Mouse (Mus musculus) cerebellum, adult 8-10 months (tissue): ENCODE results near the gene Macrod2.

ENCODE experiments used
- DNase-seq: peaks from one replicate; pipeline ENCODE4 v3.0.0; 2022

The Macrod2 gene

DNA sequence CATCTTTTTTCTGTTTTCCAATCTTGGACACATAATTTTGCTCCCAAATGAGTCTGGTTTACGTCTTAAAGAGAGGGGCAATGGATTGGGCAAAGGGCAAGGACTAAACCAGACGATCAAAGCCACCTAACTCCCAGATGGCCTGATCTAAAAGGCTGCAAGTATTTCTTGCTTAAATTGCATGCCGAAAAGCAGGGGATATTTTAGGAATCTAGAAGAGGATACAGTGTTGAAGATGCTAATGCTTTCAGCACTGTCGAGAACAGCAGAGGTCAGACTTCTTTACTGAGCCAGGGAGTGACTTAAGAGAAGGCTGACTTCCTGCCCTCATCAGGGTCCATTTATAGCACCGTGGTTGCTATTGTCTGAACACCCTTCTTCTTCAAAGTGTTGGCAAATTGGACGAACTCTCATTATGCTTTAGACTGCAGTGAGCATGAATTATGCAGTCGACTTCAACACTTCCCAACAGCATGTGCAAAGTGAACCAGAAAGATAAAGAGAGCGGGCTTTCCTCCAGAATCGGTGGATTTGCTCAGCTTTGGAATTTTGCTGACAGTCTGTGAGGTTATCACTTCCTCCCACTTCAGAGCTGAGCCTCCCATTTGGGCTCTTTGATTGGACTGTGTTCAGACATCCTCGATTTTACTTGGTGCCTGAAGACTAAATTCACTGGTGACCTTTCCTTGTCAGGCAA, 1481.2 kb downstream of the Macrod2 start:
- DNase-seq, result no peak

DNA sequence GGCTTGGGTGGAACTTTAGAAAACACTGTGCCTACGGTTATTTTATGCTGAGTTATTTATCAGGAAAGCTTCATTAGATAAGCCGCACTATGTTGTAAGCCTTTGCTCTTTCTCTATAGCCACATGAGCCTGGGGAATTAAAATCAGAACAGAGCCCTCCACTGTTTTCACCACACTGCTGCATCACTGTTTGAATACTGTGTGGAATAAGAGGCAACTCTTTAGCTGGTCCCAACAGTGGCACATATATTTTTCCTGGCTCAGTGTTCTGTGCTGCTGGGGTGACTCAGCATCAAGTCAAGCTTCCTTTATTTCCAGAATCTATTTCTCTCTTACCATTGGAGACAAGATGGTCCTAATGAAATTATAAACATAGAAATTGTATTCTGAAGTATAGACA, 1481.8 kb downstream of the Macrod2 start:
- DNase-seq, result no peak

GRCm38 (mm10) chr2:141878473-141878872, 1483.4 kb downstream of the Macrod2 start:
- no peak for DNase-seq

GRCm38 (mm10) chr2:141879711-141880110, 1484.6 kb downstream of the Macrod2 start:
- DNase-seq, result no peak

GRCm38 (mm10) chr2:141886694-141887474, 1491.8 kb downstream of the Macrod2 start:
- no peak for DNase-seq

DNA sequence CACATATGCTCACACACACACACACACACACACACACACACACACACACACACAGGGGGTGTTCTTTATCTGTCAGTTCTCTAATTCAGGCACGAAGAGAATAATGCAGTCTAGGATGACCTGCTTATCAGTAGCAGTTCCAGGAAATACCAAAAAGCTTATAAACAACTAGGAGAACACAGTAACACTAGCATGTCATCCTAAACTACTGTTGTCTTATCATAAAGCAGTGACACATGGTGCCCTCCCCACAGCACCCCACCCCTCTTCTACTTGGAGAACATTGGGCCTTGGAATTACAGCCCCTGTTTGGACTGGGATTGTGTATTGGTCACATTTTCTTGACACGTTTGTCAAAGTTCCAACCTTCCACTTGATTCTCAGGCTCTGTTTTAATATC, 1494.4 kb downstream of the Macrod2 start:
- no peak for DNase-seq

- DNase-seq, result no peak
Measured at GRCm38 (mm10) chr2:141897951-141898350, 1502.8 kb downstream of the Macrod2 start.

DNA sequence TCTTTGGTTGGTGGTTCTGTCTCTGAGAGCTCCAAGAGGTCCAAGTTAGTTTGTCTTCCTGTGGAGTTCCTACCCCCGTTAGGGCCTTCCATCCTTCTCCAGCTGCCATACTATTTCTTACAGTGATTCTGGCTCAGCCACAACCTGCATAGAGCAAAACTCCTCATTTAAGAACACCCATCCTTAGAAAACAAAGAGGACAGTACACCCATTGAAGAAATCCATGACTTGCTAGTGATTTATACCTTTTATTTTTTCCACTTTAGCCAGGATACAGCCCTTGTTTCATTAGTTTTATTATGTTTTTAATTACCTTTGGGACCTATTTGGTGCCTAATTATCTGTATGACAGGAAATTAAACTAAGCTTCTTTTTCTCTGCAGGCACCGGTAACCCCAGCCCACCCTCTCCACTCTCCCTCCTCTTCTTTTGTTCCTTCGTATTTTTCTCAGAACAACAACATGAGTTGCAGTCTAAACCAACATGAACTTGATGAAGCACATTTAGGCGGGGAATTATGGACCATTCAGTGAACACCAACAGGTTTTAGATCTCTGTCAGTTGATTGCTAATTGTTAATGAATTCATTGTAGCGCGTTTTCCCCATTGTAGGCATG, 1516.8 kb downstream of the Macrod2 start:
- DNase-seq, result no peak

- DNase-seq, result no peak
Measured at GRCm38 (mm10) chr2:141913486-141913885, 1518.4 kb downstream of the Macrod2 start.

DNA sequence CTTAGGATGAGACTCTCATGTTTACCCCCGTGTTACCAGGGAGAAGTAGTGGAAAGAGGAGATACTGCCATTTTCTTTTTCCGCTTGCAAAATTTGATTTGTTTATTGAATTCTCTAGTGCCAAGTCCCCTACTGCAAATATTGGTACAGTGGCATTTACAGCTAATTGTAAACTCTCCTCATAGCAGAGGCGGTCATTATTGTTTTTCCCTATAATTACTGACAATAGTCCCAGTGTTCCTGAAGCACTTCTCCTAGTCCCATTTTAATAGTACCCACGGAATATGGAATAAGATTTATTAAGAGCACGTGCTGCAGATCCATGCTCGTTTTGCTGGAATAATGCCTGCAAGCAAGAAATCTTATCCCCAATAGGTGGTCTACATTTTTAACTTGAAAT, 1518.8 kb downstream of the Macrod2 start:
- DNase-seq, result no peak

DNA sequence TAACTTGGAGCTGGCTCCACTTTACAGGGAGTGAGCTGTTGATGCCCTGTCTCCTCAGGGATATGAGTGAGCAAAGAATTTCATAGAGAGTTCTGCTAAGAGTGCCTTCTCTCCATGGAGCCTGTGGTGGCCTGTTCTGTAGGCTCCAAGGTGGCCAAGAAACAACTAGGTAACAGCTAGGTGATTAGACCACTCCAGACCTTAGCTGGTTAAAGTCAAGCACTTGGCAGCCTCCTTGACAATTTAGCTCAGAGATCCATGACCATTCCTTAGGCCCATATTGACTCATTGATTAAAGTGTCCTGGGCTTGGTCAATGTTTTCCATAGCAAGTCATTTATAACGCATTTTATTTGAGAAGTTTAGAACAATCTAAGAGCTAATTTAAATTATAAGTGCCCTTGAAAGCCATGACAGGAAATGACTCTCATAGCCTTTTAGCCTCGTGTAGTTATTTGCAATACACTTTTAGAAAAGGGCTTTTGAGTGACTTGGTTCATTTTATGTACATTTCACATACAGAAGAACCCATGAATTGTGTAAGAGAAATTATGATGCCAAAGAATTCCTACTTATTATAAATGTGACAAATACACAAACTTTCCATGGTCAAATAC, 1525.4 kb downstream of the Macrod2 start:
- DNase-seq, result no peak

GRCm38 (mm10) chr2:141935130-141935529, 1540.0 kb downstream of the Macrod2 start:
- DNase-seq, result no peak

DNA sequence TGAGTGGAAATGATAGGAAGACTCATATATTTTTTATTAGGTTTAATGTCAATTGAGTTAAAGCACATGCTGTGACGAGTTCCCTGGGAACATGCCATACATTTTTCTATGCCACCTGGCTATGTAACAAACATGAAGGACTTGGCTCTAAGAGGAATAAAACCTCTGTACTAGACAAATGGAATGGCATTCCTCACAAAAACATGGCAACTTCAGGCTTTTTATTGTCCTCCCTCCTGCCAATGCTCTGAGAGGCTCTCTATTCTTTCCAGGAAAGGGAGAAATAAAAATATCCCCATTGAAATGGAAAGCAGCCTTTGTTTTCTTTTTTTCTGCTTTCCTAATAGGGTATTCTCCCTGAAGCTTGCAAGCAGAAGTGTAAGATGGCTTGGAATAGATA, 1559.7 kb downstream of the Macrod2 start:
- DNase-seq, result no peak

- peak; percentile 17 for DNase-seq
Measured at GRCm38 (mm10) chr2:141955197-141955596, 1560.1 kb downstream of the Macrod2 start.

DNA sequence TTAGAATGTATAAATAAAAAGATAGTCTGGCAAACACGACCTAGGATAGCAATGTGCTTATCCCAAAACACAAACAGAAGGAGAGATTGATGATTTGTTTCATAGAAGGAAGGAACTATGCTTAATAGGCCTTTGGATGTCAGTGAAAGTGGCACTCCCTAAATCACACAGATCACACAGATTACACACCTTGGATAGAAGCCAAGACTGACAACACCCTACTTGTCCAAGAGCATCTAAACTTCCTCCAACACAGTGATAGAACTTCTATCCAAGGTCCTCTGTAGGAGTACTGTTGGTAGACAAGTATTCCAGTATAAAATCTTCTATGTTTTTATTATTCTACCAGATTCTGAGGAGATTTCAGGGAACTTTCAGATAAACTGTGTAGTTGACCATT, 1567.8 kb downstream of the Macrod2 start:
- no peak for DNase-seq

DNA sequence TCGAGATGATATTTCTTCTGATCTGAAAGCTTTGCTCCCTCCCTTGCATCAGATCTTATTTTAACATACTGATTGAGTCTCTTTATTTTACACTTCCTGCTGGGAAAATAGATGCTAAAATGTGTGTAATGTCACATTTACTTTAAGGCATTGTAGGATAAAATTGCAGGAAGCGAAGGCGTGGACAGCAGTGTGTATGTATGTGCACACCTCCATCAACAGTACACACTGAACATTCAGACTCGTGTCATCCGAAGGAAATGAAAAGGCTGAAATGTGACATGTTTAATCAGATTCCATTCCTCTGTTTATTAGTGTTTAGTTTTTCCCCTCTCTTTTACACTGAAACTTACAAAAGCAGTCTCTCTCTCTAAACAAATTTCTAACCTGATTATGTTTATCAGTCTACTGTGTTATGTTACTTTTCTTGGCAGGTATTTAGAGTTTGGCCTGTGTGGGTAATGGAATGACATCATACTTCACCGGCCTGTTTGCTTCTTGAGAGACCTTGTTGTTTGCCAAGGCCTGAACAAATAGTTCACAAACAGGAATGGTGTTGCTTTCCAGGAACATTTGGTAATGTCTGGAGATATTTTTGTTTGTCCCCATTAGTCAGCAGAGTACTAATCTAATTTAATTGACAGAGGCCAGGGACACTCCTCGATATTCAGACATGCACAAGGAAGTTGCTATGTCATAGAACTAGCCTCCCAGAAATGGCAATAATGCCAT, 1588.7 kb downstream of the Macrod2 start:
- DNase-seq, result no peak

DNA sequence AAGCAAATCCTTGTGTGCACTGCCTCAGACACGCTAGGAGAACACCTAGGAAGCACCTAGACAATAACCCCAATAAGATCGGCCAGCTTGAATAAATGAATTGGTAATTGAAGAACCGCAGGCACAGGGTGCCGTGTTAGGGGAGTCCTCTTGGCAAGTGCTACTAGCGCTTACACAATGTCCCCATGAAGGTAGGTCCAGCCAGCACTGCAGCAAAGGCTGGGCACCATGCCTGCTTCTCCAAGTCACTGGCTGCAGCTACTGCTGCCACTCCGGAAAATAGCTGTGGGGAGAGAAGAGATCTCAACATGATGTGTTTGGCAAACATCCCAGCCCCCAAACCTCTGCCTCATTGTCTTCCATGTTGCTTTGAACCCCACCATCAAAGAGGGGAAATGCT, 1603.8 kb downstream of the Macrod2 start:
- DNase-seq, result peak; percentile 68

- no peak for DNase-seq
Measured at GRCm38 (mm10) chr2:142024534-142025155, 1629.5 kb downstream of the Macrod2 start.

DNA sequence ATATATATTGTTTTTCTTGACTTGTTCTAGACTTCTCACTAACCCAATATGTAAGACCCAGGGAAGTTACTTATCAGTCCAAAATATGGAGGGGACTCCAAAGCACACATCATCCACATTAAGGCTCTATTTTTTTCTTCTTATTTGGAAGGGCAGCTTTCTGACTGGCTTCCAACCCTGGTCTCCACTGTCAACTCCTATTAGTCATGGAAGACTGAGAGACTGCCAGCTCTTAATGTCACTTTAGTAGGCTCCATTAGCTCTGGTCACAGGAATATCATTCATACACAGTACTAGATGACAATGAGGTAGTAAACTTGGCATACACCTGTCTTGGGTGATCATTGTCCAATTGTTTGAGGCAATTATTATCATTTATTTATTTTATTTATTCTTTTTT, 1631.6 kb downstream of the Macrod2 start:
- DNase-seq, result no peak

GRCm38 (mm10) chr2:142030756-142031646, 1635.9 kb downstream of the Macrod2 start:
- no peak for DNase-seq

- no peak for DNase-seq
Measured at GRCm38 (mm10) chr2:142055576-142055975, 1660.5 kb downstream of the Macrod2 start.
